Mouse (Mus musculus) neutrophil, adult 5-6 weeks (primary cell): ENCODE measurements around the gene Cpa1. TPM values are rescaled to one million over a fixed set of nuclear protein-coding genes. Genes with fewer than 3 reads are reported as not detected.

Experiments
- ATAC-seq: fragments of 151-379, 151-347 bp; 2 replicates; pipeline ENCODE4 v1.8.0; 2017; ENCODE audit warnings: mild to moderate bottlenecking, moderate TSS enrichment; ENCODE audit not compliant: insufficient number of reproducible peaks, poor library complexity, low FRiP score, severe bottlenecking; ENCODE audit errors: extremely low read depth
- total RNA-seq: library from RNA; stranded (forward); fragments of 200-1000 nt; gene quantifications from 2 replicates; pipeline ENCODE4 v1.2.3, GENCODE M21; 2017

The Cpa1 gene
- total RNA-seq, 1 experiment from 2014 or later, result not detected

- no peak for ATAC-seq
Measured at GRCm38 (mm10) chr6:30618735-30619134, 20.3 kb upstream of the Cpa1 start.

- no peak for ATAC-seq
Measured at GRCm38 (mm10) chr6:30619606-30620005, 19.4 kb upstream of the Cpa1 start.

- no peak for ATAC-seq
Measured at GRCm38 (mm10) chr6:30620591-30620990, 18.4 kb upstream of the Cpa1 start.

- ATAC-seq, result no peak
Measured at GRCm38 (mm10) chr6:30620994-30621393, 18.0 kb upstream of the Cpa1 start.

GRCm38 (mm10) chr6:30621986-30622389, 17.0 kb upstream of the Cpa1 start:
- no peak for ATAC-seq

- ATAC-seq, result no peak
Measured at GRCm38 (mm10) chr6:30624763-30625162, 14.3 kb upstream of the Cpa1 start.

- no peak for ATAC-seq
Measured at GRCm38 (mm10) chr6:30628152-30628551, 10.9 kb upstream of the Cpa1 start.

- ATAC-seq, result no peak
Measured at GRCm38 (mm10) chr6:30629989-30630388, 9.0 kb upstream of the Cpa1 start.

GRCm38 (mm10) chr6:30635361-30635862, 3.6 kb upstream of the Cpa1 start:
- ATAC-seq, result no peak

GRCm38 (mm10) chr6:30636186-30636842, 2.7 kb upstream of the Cpa1 start:
- no peak for ATAC-seq

GRCm38 (mm10) chr6:30643694-30644460, 4.9 kb downstream of the Cpa1 start:
- no peak for ATAC-seq

GRCm38 (mm10) chr6:30644462-30644861, 5.4 kb downstream of the Cpa1 start:
- no peak for ATAC-seq

GRCm38 (mm10) chr6:30645379-30645778, 6.4 kb downstream of the Cpa1 start:
- no peak for ATAC-seq

- ATAC-seq, result no peak
Measured at GRCm38 (mm10) chr6:30649651-30650296, 10.8 kb downstream of the Cpa1 start.

- ATAC-seq, result no peak
Measured at GRCm38 (mm10) chr6:30652425-30653188, 13.6 kb downstream of the Cpa1 start.

- no peak for ATAC-seq
Measured at GRCm38 (mm10) chr6:30653518-30653917, 14.5 kb downstream of the Cpa1 start.

- ATAC-seq, result no peak
Measured at GRCm38 (mm10) chr6:30654402-30654859, 15.4 kb downstream of the Cpa1 start.

GRCm38 (mm10) chr6:30654932-30655331, 15.9 kb downstream of the Cpa1 start:
- ATAC-seq, result no peak

- no peak for ATAC-seq
Measured at GRCm38 (mm10) chr6:30657279-30657678, 18.3 kb downstream of the Cpa1 start.
